Comparison of ENCODE assay signal across 18 mouse cellular contexts in genomic region chr3:102111979-102112599, GRCm38 (mm10). TPM values are rescaled to one million over a fixed set of nuclear protein-coding genes. Genes with fewer than 3 reads are reported as not detected.
A peak's percentile ranks its signal among the peaks of the same experiment; 100 is the strongest.
DNase-seq lines count a peak whose midpoint lies in the region; ATAC-seq lines count a peak whose summit lies in the region.
"Had no signal": no experiment of that assay in that cellular context is flagged by ENCODE, and none has a peak within 500 bp of the region (broad histone marks: within the 10 kb centered on the region; RNA-seq: fewer than 3 reads in every experiment).

No protein-coding gene starts in this region.

- DNase-seq in cerebellum, adult 9-10 months = peak; percentile 11
- DNase-seq in cerebellum, adult 9-11 months = no peak
- DNase-seq in hindbrain, embryonic 10.5 days (ENCODE audit: low spot score) = no peak
- DNase-seq in retina, postnatal 1 day = peak; percentile 44
- no peak for DNase-seq in retina, embryonic 14.5 days (ENCODE audit: low spot score)
- peak; percentile 15 for DNase-seq in telencephalon, adult 2 months (ENCODE audit: low read depth, low spot score)
- DNase-seq in adrenal gland, adult 18-20 months (ENCODE audit: low spot score in 2 of 2) = no peak
- DNase-seq: adrenal gland, adult 8-10 months; cerebellum, postnatal 14 days; gastrocnemius, postnatal 10 days; kidney, adult 18-20 months; kidney, postnatal 25 days; lung, embryonic 14.5 days had no signal

- H3K36me3 ChIP-seq in hindbrain, embryonic 10.5 days = no peaks in the 10 kb centered on the region
- H3K36me3 ChIP-seq in hindbrain, embryonic 12.5 days = no peaks in the 10 kb centered on the region
- H3K36me3 ChIP-seq: forebrain, embryonic 15.5 days had no signal

- H3K4me1 ChIP-seq in hindbrain, embryonic 10.5 days (replicated peaks) = peaks cover 12% of the 10 kb centered on the region
- 0 out of 2 replicates have a peak, but pooled peaks cover 2% of the 10 kb centered on the region for H3K4me1 ChIP-seq in hindbrain, embryonic 12.5 days
- H3K4me1 ChIP-seq: forebrain, embryonic 15.5 days had no signal

- no peaks in the 10 kb centered on the region for H3K27me3 ChIP-seq in hindbrain, embryonic 10.5 days (ENCODE audit: insufficient read depth, poor library complexity, severe bottlenecking)
- 0 out of 2 replicates have a peak, but pooled peaks cover 3% of the 10 kb centered on the region for H3K27me3 ChIP-seq in hindbrain, embryonic 12.5 days
- H3K27me3 ChIP-seq: forebrain, embryonic 15.5 days had no signal

- ATAC-seq in hindbrain, embryonic 12.5 days (ENCODE audit: low FRiP score) = no peak
- ATAC-seq: forebrain, embryonic 15.5 days had no signal

- no peak overlapping the region for H3K4me2 ChIP-seq in hindbrain, embryonic 12.5 days (replicated peaks)
- H3K4me2 ChIP-seq: forebrain, embryonic 15.5 days; lung, embryonic 14.5 days had no signal

- 0 out of 2 replicates have a peak overlapping the region, but pooled peaks have one; percentile 30 for H3K27ac ChIP-seq in hindbrain, embryonic 10.5 days
- H3K27ac ChIP-seq in hindbrain, embryonic 12.5 days = no peak overlapping the region
- H3K27ac ChIP-seq: forebrain, embryonic 15.5 days; macrophage had no signal

- H3K9ac ChIP-seq in hindbrain, embryonic 12.5 days = no peak overlapping the region
- H3K9ac ChIP-seq: forebrain, embryonic 15.5 days; lung, embryonic 14.5 days had no signal

- H3K4me3 ChIP-seq in hindbrain, embryonic 10.5 days = no peak overlapping the region
- H3K4me3 ChIP-seq in hindbrain, embryonic 12.5 days = no peak overlapping the region
- H3K4me3 ChIP-seq: forebrain, embryonic 15.5 days had no signal

- H3K9me3 ChIP-seq in hindbrain, embryonic 10.5 days = no peaks in the 10 kb centered on the region
- no peaks in the 10 kb centered on the region for H3K9me3 ChIP-seq in hindbrain, embryonic 12.5 days (replicated peaks)
- H3K9me3 ChIP-seq: forebrain, embryonic 15.5 days had no signal

- WGBS in hindbrain, embryonic 10.5 days = 71% methylated on average over 7 of the region's 7 CpGs
- 78% methylated on average over 7 of the region's 7 CpGs for WGBS in hindbrain, embryonic 12.5 days

RNA-seq across cellular contexts. Expression of gene Casq2, which starts 25.9 kb away (rescaled TPM):
- polyA plus RNA-seq in hindbrain, embryonic 10.5 days (2016; fragmentation: Nextera tagmentation; extraction: Ambion mirVana) = 0.08 and 0.25 TPM in 2 replicates
- 1.1 and 5.9 TPM in 2 replicates for polyA plus RNA-seq in hindbrain, embryonic 12.5 days (2016; fragmentation: Nextera tagmentation; extraction: Ambion mirVana)
- 1 to 10 TPM in 1 of 2 experiments, under 1 TPM in 1; 0.96 to 1.9 TPM for total RNA-seq in adrenal gland, adult 18-20 months (2021)
- total RNA-seq: hematopoietic stem cell, adult 5-6 weeks had no signal
- polyA plus RNA-seq: liver, adult 2 months; macrophage had no signal

Comparison
In these comparisons a context has a peak if more than half of its experiments do, and no peak if none do; other contexts are left out.
1. DNase-seq: peak in cerebellum, adult 9-10 months (single experiment), retina, postnatal 1 day (single experiment) and telencephalon, adult 2 months (single experiment); none in cerebellum, adult 9-11 months (single experiment), hindbrain, embryonic 10.5 days (single experiment), retina, embryonic 14.5 days (single experiment) and adrenal gland, adult 18-20 months (0 of 2).